Mouse (Mus musculus) heart, postnatal 0 days (tissue): ENCODE results near the gene Vwc2.

Experiments
- CTCF ChIP-seq: IDR thresholded peaks from 2 replicates; pipeline ENCODE4 v1.5.1; 2016; ENCODE audit warnings: antibody characterized with exemption, control low read depth, low read depth
- EP300 ChIP-seq: IDR thresholded peaks from 2 replicates; pipeline ENCODE4 v1.6.1; 2016; ENCODE audit warnings: antibody characterized with exemption, low read depth

- TF ChIP-seq CTCF (no peak), EP300 (no peak)
Measured at GRCm38 (mm10) chr11:11122866-11123265, 8.8 kb downstream of the Vwc2 start.
